Comparison of ENCODE assay signal across 8 mouse cellular contexts in genomic region chr4:59457941-59458340, GRCm38 (mm10). TPM values are rescaled to one million over a fixed set of nuclear protein-coding genes. Genes with fewer than 3 reads are reported as not detected.
DNase-seq lines count a peak whose midpoint lies in the region; ATAC-seq lines count a peak whose summit lies in the region.
"Had no signal": no experiment of that assay in that cellular context is flagged by ENCODE, and none has a peak within 500 bp of the region (broad histone marks: within the 10 kb centered on the region; RNA-seq: fewer than 3 reads in every experiment).

No protein-coding gene starts in this region.

- no peaks in the 10 kb centered on the region for H3K36me3 ChIP-seq in midbrain, embryonic 14.5 days (ENCODE audit: control insufficient read depth, insufficient read depth, low read length)
- no peaks in the 10 kb centered on the region for H3K36me3 ChIP-seq in midbrain, embryonic 15.5 days (replicated peaks)

- no peak overlapping the region for H3K4me2 ChIP-seq in midbrain, embryonic 14.5 days (ENCODE audit: low read length)
- no peak overlapping the region for H3K4me2 ChIP-seq in midbrain, embryonic 15.5 days

- DNase-seq in midbrain, embryonic 14.5 days = peak; percentile 45
- DNase-seq in adrenal gland, postnatal 25 days = peak; percentile 63
- DNase-seq in kidney, adult 9 months = peak; percentile 61
- peak; percentile 42 for DNase-seq in ovary, postnatal 14 days (ENCODE audit: low spot score)
- no peak for DNase-seq in c-Kit-positive CD71-positive TER-119-positive erythroid progenitor cells, embryonic 14.5 days (ENCODE audit: low spot score)
- DNase-seq in thymus, postnatal 4 days = no peak

- no peaks in the 10 kb centered on the region for H3K4me1 ChIP-seq in midbrain, embryonic 14.5 days (ENCODE audit: control insufficient read depth, insufficient read depth, low read length)
- H3K4me1 ChIP-seq in midbrain, embryonic 15.5 days = no peaks in the 10 kb centered on the region

- no peak overlapping the region for H3K27ac ChIP-seq in midbrain, embryonic 14.5 days (replicated peaks; ENCODE audit: low read depth, low read length)
- no peak overlapping the region for H3K27ac ChIP-seq in midbrain, embryonic 15.5 days
- H3K27ac ChIP-seq: liver, embryonic 14.5 days had no signal

- no peaks in the 10 kb centered on the region for H3K27me3 ChIP-seq in midbrain, embryonic 14.5 days (ENCODE audit: control insufficient read depth, insufficient read depth, low read length)
- no peaks in the 10 kb centered on the region for H3K27me3 ChIP-seq in midbrain, embryonic 15.5 days (replicated peaks)

- no peak for ATAC-seq in midbrain, embryonic 14.5 days (ENCODE audit: low FRiP score, low TSS enrichment)
- no peak for ATAC-seq in midbrain, embryonic 15.5 days (replicated peaks)

- WGBS in midbrain, embryonic 14.5 days = 41% methylated on average over 9 of the region's 9 CpGs
- WGBS in midbrain, embryonic 15.5 days = 40% methylated on average over 9 of the region's 9 CpGs

- no peak overlapping the region for H3K9ac ChIP-seq in midbrain, embryonic 14.5 days (replicated peaks; ENCODE audit: low read length)
- no peak overlapping the region for H3K9ac ChIP-seq in midbrain, embryonic 15.5 days
- H3K9ac ChIP-seq: liver, embryonic 14.5 days had no signal

- H3K4me3 ChIP-seq in midbrain, embryonic 14.5 days (replicated peaks; ENCODE audit: low read depth, low read length) = no peak overlapping the region
- no peak overlapping the region for H3K4me3 ChIP-seq in midbrain, embryonic 15.5 days

- no peaks in the 10 kb centered on the region for H3K9me3 ChIP-seq in midbrain, embryonic 14.5 days (ENCODE audit: control insufficient read depth, low read length)
- no peaks in the 10 kb centered on the region for H3K9me3 ChIP-seq in midbrain, embryonic 15.5 days

RNA-seq across cellular contexts. Expression of gene Susd1, which starts 19.5 kb away (rescaled TPM):
- polyA plus RNA-seq in midbrain, embryonic 14.5 days (2014; fragmentation: Nextera tagmentation; extraction: Ambion mirVana) = 0.72 and 0.86 TPM in 2 replicates
- 0.96 and 1.1 TPM in 2 replicates for polyA plus RNA-seq in midbrain, embryonic 15.5 days (2015; fragmentation: Nextera tagmentation; extraction: Ambion mirVana)
- 2.8 and 4.0 TPM in 2 replicates for total RNA-seq in adrenal gland, postnatal 25 days (2021)

Comparison
In these comparisons a context has a peak if more than half of its experiments do, and no peak if none do; other contexts are left out.
1. DNase-seq: peak in midbrain, embryonic 14.5 days (single experiment), adrenal gland, postnatal 25 days (single experiment), kidney, adult 9 months (single experiment) and ovary, postnatal 14 days (single experiment); none in c-Kit-positive CD71-positive TER-119-positive erythroid progenitor cells, embryonic 14.5 days (single experiment) and thymus, postnatal 4 days (single experiment).